Mouse (Mus musculus) v-Abl transformed pro-B cells (cell line): ENCODE results near the gene Asxl2.
"Not testable (repeated sequence)": the region's sequence is repeated elsewhere in the genome, so short reads cannot be mapped to it uniquely, and the experiment has no call there.

Source experiments
- in situ Hi-C, 2 experiments: fragments of 400-800 bp; cut with MboI; formaldehyde crosslinking; loops; one replicate each; pipeline ENCODE4 v1.15.1; 2025; ENCODE audit not compliant: unreplicated experiment in 2 of 2

Gene Asxl2

GRCm38 (mm10) chr12:3426530-3427034 is at the start of gene Asxl2:
TSS of gene Asxl2 (plus strand) at chr12:3426857.
- in situ Hi-C loops, result loop anchor here (5.0 to 25.0 kb wide), 6 partner anchors 122 to 811 kb away; partner anchors contain the start of genes Dnajc27 (in 2 of the 2), Cenpo (in 1 of the 2), Ptrhd1 (in 1 of the 2) and Rab10 (in 1 of the 2)

- in situ Hi-C loops, result no loop called here
Measured at GRCm38 (mm10) chr12:3377190-3377589, 49.5 kb upstream of the Asxl2 start.

GRCm38 (mm10) chr12:3377755-3378154 is 48.9 kb upstream of the Asxl2 start:
- in situ Hi-C loops, result no loop called here

- in situ Hi-C loops, result no loop called here
Measured at GRCm38 (mm10) chr12:3384860-3385259, 41.8 kb upstream of the Asxl2 start.

- in situ Hi-C loops, result no loop called here
Measured at GRCm38 (mm10) chr12:3385271-3385670, 41.4 kb upstream of the Asxl2 start.

GRCm38 (mm10) chr12:3385940-3386339 is 40.7 kb upstream of the Asxl2 start:
- in situ Hi-C loops, result no loop called here

- in situ Hi-C loops, result no loop called here
Measured at GRCm38 (mm10) chr12:3387891-3388290, 38.8 kb upstream of the Asxl2 start.

GRCm38 (mm10) chr12:3389394-3389793 is 37.3 kb upstream of the Asxl2 start:
- in situ Hi-C loops, result no loop called here

- in situ Hi-C loops, result loop anchor here (5.0 kb wide), 1 partner anchor 288 kb away; no protein-coding TSS in a partner anchor
Measured at GRCm38 (mm10) chr12:3390071-3390470, 36.6 kb upstream of the Asxl2 start.

- in situ Hi-C loops, result loop anchor here (5.0 kb wide), 1 partner anchor 288 kb away; no protein-coding TSS in a partner anchor
Measured at GRCm38 (mm10) chr12:3390577-3391262, 35.9 kb upstream of the Asxl2 start.

GRCm38 (mm10) chr12:3391276-3391675 is 35.4 kb upstream of the Asxl2 start:
- in situ Hi-C loops, result loop anchor here (5.0 kb wide), 1 partner anchor 289 kb away; no protein-coding TSS in a partner anchor

- in situ Hi-C loops, result loop anchor here (5.0 kb wide), 1 partner anchor 291 kb away; no protein-coding TSS in a partner anchor
Measured at GRCm38 (mm10) chr12:3393140-3393539, 33.5 kb upstream of the Asxl2 start.

- in situ Hi-C loops, result no loop called here
Measured at GRCm38 (mm10) chr12:3396931-3397330, 29.7 kb upstream of the Asxl2 start.

- in situ Hi-C loops, result not testable (repeated sequence)
Measured at GRCm38 (mm10) chr12:3405662-3406061, 21.0 kb upstream of the Asxl2 start.

GRCm38 (mm10) chr12:3406585-3406984 is 20.1 kb upstream of the Asxl2 start:
- in situ Hi-C loops, result no loop called here

- in situ Hi-C loops, result no loop called here
Measured at GRCm38 (mm10) chr12:3414956-3415355, 11.7 kb upstream of the Asxl2 start.

GRCm38 (mm10) chr12:3418761-3419160 is 7.9 kb upstream of the Asxl2 start:
- in situ Hi-C loops, result no loop called here

- in situ Hi-C loops, result loop anchor here (5.0 to 10.0 kb wide), 3 partner anchors 116 to 664 kb away; partner anchors contain the start of genes Dnajc27 (in 1 of the 2) and Rab10 (in 1 of the 2)
Measured at GRCm38 (mm10) chr12:3420519-3420918, 6.1 kb upstream of the Asxl2 start.

- in situ Hi-C loops, result loop anchor here (5.0 to 10.0 kb wide), 3 partner anchors 118 to 662 kb away; partner anchors contain the start of genes Dnajc27 (in 1 of the 2) and Rab10 (in 1 of the 2)
Measured at GRCm38 (mm10) chr12:3422786-3423185, 3.9 kb upstream of the Asxl2 start.

- in situ Hi-C loops, result loop anchor here (5.0 to 10.0 kb wide), 3 partner anchors 119 to 661 kb away; partner anchors contain the start of genes Dnajc27 (in 1 of the 2) and Rab10 (in 1 of the 2)
Measured at GRCm38 (mm10) chr12:3424179-3424578, 2.5 kb upstream of the Asxl2 start.
